Mouse (Mus musculus) adipocyte (in vitro differentiated cells): Measurements from ENCODE around the gene Bcorl1.

ENCODE experiments used
- DNase-seq: peaks from one replicate; pipeline ENCODE4 v3.0.0-alpha.2; 2016; ENCODE audit warnings: low spot score

The Bcorl1 gene

DNA sequence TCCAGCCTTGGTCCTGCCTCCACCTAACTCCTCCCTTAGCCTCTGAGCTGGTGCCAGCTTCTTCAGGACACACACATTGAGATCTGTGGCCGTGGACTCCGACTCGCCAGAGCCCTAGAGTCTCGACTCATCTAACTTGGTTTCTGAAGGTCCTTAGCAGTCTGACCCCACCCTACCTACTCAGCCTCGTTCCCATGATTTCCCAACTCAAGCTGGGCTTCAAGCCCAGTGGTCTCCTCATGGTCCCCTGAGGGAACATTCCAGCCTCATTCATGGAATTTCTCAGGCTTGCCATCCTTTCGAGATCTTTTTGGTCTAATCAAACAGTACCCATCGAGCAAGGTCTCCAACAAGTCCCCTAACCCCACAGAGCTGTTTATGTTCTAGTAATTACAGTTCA is 100.8 kb downstream of the Bcorl1 start:
- no peak for DNase-seq

DNA sequence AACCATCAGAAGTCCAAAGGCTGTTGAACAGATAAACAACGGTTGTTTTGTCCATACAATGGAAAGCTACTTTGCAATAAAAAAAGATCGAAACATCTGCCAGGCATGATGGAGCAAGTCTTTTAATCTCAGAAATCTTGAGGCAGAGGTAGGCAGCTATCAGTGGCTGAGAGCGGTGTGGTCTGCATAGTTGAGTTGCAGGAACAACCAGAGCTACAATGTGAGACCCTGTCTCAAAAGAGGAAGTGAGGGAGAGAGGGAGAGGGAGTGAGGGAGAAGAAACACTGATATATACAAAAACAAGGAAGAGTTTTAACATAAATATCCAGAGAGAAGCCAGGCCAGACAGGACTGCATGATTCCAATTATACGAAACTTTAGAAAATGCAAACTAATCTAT is 103.5 kb downstream of the Bcorl1 start:
- DNase-seq: no peak

DNA sequence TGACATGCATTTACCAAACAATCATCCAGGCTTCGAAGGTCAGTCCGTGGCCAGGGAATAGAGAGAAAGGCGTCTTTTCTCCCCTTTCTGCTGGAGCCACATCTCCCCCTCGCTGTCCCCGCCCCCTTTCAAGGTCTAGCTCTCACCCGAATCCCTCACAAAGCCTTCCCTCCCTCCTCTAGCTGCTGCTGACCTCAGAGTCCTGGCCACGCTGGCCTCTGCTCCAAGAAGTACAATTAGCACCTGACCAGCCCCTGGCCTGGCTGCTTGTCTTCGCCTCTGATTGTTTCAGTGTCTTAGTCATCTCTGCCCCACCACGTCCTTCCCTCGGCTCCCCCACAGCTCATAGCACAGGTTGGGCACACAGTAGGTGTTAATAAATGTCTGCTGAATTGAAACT is 108.5 kb downstream of the Bcorl1 start:
- no peak for DNase-seq

DNA sequence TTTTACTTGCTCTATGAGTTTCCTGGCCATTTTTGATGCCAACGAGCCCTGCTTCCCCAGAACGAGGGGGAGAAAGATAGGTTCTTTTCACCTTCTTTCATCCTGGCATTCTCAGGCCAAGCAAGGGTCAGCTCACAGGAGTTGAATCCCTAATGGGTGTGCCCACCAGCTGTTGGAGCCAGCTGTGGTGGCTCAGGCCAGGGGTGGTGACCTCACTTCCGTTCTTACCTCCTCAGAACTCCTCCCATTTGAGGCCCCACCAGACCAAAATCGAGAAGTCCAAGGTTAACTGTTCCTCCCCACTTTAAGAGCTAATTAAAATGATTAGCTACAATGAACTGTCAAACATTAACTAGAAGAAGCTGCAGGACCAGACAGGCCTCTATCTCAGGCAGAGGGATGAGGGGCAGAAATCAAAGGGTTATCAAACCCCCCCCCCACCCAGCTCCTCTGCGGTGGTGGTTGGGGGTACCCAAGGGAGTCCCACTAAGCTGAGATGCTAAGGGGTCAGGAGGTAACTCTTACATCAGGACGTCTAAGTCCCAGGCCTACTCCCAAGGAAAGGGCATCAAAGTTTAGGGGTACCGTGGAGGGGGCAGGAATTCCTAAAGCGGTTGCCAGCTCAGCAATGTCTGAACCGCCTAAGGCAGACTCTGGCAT is 111.2 kb downstream of the Bcorl1 start:
- DNase-seq: no peak

DNA sequence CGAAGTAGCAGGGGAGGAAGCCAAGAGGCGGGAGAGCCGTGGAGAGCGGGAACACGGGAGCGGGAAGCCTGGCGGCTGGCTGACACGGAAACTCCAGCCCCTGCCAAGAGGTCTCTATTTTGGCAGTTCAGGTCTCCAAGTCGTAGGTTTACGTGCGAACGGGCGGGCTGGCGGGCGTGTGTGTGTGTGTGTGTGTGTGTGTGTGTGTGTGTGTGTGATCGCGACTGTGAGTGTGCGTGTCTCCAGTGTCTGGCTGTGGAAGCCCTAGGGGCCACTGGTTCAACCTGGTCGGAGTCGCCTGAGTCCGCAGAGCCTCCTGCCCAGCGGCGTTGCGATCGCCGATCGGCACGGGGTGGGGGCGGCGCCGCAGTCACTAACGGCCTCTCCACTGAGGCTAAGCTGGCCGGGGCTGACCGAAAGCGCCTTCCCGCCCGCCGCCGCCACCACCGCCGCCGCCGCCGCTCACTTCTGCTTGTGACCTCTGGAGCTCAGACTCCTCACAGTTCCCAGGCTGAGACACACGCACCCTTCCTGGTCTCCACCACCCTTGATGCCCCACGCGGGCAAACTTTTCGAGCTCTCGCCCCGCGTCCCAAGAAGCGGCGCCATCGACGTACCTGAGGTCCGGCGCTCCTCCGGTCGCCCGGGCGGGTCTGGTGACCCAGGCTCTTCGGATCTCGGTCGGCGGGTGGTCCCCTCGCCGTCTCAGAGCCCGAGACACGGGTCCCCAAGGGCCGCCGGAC is 111.9 kb downstream of the Bcorl1 start:
- DNase-seq: peak; percentile 17

DNA sequence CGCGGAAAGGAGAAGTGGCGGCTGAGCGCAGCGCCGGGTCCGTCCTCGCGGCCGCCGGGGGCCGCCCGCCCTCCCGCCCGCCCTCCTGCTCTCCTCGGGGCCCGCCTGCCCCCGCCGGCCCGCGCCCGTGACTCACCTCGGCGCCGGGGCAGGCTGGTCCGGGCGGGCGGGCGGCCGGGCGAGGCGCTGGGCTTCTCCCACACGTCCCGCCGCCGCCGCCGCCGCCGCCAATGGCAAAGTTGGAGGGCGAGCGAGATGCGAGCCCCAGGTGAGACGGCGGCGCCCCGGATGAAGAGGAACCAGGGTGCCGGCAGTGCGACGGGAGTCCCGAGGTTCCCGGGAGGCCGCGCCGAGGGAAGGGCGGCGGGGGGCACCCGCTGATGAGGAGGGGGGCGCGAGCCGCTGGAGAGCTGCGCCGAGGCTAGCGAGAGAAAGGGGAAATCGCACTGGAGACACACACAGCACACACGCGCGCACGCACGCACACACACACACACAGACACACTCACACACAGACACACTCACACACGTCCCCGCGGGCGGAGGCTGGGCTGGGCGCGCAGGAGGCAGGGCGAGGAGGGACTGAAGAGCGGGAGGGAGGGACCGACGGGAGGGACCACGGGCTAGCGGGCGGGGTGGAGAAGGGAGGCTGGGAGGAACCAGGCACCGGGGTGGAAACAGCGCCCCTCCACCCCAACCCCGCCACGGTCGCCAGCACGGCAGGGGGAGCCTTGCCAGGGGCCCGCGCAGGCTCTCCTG is 112.8 kb downstream of the Bcorl1 start:
- DNase-seq: peak; percentile 70

DNA sequence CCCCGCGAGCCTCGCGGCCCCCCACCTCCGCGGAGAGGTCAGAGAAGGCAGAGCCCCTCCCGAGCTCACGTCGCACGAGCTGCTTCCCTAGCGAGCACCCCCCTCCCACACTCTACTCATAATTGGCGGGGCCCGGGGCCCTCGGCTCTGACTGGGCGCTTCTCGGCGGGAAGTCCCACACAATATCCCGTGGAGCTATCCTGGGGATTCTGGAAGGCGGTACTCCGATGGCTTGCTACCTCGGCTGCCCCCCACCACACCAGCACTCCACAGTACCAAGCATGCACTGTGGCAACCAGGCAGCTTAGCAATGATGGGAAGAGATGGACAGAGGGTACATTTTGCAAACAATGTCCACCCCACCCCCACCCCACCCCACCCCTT is 113.3 kb downstream of the Bcorl1 start:
- no peak for DNase-seq

DNA sequence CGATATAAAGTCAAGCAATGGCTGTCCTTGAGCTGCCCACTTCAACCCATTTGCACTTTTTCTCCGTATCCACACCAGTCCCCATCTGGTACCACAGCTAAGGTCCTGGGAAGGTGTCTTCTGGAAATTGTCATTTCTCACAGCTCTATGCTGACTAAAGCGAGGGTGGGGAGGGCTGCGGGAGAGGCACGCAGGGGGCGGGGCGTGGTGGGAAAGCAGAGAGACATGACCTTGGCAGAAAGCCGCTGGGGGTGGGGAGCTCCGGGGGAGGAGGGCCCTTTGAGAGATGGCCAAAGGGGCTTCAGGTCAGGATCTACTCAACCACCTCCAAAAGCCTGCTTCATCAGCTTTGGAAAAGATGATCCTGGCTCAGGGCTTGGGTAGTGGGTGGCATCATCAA is 113.9 kb downstream of the Bcorl1 start:
- DNase-seq: no peak

DNA sequence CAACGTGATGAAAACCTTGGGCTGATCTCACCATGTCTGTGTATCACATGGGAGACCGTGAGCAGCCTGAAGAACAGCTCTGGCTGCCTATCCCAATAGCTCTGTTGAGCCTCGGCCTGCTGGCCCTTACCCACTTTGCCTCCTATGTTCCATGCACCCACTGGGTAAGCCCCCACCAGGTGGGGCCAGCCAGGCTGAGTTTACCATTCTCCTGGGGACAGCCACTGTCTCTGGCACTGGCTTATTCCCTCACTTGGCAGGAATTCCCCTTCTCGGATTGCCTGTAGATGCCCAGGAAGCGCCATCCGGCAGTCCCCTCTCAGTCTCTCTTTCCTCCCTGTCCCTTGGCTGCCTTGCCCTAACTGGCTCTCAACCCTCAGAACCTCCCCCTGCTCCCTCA is 115.8 kb downstream of the Bcorl1 start:
- peak; percentile 12 for DNase-seq
